In genomic region chr2:19919190-19919589, GRCm38 (mm10) we compare ENCODE assay signal across 8 mouse cellular contexts. TPM values are rescaled to one million over a fixed set of nuclear protein-coding genes. Genes with fewer than 3 reads are reported as not detected.
DNase-seq lines count a peak whose midpoint lies in the region; ATAC-seq and TF ChIP-seq lines count a peak whose summit lies in the region.

No protein-coding gene starts in this region.

- H3K36me3 ChIP-seq in kidney, embryonic 16.5 days (ENCODE audit: insufficient read depth, low read length) = no peaks in the 10 kb centered on the region
- H3K36me3 ChIP-seq in G1E (replicated peaks) = no peaks in the 10 kb centered on the region
- H3K36me3 ChIP-seq in lung, embryonic 14.5 days (ENCODE audit: insufficient read depth) = no peaks in the 10 kb centered on the region

- peak; percentile 51 for DNase-seq in kidney, adult 18-20 months
- DNase-seq in G1E (ENCODE audit: low spot score) = peak; percentile 8
- DNase-seq in c-Kit-negative CD71-positive TER-119-positive erythroid progenitor cells, embryonic 14.5 days (ENCODE audit: low read depth, low spot score) = peak; percentile 8
- DNase-seq in heart, postnatal 14 days = peak; percentile 68 to 75
- peak; percentile 84 for DNase-seq in lung, embryonic 14.5 days
- peak; percentile 79 for DNase-seq in testis, postnatal 10 days (ENCODE audit: low spot score)
- no peak for DNase-seq in frontal cortex, postnatal 25 days (ENCODE audit: low spot score in 2 of 2)

- intact Hi-C loops in heart, postnatal 14 days (cut with DNase I) = loop anchor here (5.0 to 10.0 kb wide), 3 partner anchors 202 to 504 kb away; no protein-coding TSS in a partner anchor

- H3K27ac ChIP-seq in kidney, embryonic 16.5 days (ENCODE audit: low read length) = no peak overlapping the region
- no peak overlapping the region for H3K27ac ChIP-seq in lung, embryonic 14.5 days (ENCODE audit: low read depth)

- 27% methylated on average over 6 of the region's 6 CpGs for WGBS in kidney, embryonic 16.5 days
- WGBS in lung, embryonic 14.5 days = 18% methylated on average over 6 of the region's 6 CpGs

- no peak overlapping the region for H3K4me2 ChIP-seq in kidney, embryonic 16.5 days (replicated peaks; ENCODE audit: low read depth, low read length)
- H3K4me2 ChIP-seq in lung, embryonic 14.5 days = no peak overlapping the region

- H3K4me1 ChIP-seq in kidney, embryonic 16.5 days (ENCODE audit: insufficient read depth, low read length) = no peaks in the 10 kb centered on the region
- no peaks in the 10 kb centered on the region for H3K4me1 ChIP-seq in G1E (ENCODE audit: insufficient read depth, low read depth, low read length)
- H3K4me1 ChIP-seq in lung, embryonic 14.5 days (ENCODE audit: insufficient read depth) = no peaks in the 10 kb centered on the region

- no peaks in the 10 kb centered on the region for H3K27me3 ChIP-seq in kidney, embryonic 16.5 days (ENCODE audit: insufficient read depth, low read length)
- H3K27me3 ChIP-seq in G1E (ENCODE audit: insufficient read depth, low read length) = no peaks in the 10 kb centered on the region
- no peaks in the 10 kb centered on the region for H3K27me3 ChIP-seq in lung, embryonic 14.5 days (ENCODE audit: insufficient read depth, low read length)

- TF ChIP-seq CTCF in G1E (IDR thresholded peaks at IDR 0.05; ENCODE audit: low read depth, low read length) = peak; percentile 46; the same call in 1 of the 2 replicates
- TF ChIP-seq CTCF in lung, embryonic 14.5 days (IDR thresholded peaks at IDR 0.05; ENCODE audit: low read depth) = peak; percentile 91

- no peak overlapping the region for H3K4me3 ChIP-seq in kidney, embryonic 16.5 days (ENCODE audit: low read length)
- H3K4me3 ChIP-seq in G1E (ENCODE audit: low read depth, low read length) = no peak overlapping the region
- no peak overlapping the region for H3K4me3 ChIP-seq in lung, embryonic 14.5 days (ENCODE audit: low read depth, low read length)

- no peak overlapping the region for H3K9ac ChIP-seq in kidney, embryonic 16.5 days (replicated peaks; ENCODE audit: low read length)
- no peak overlapping the region for H3K9ac ChIP-seq in lung, embryonic 14.5 days

- no peak; the same call in 1 of the 2 replicates for ATAC-seq in kidney, embryonic 16.5 days (ENCODE audit: low FRiP score, low TSS enrichment)
- ATAC-seq in G1E (ENCODE audit: extremely low read depth, insufficient number of reproducible peaks, low FRiP score, poor library complexity, severe bottlenecking) = no peak
- ATAC-seq in lung, embryonic 14.5 days (ENCODE audit: insufficient read depth) = peak; percentile 52; the same call in 1 of the 2 replicates

- no peaks in the 10 kb centered on the region for H3K9me3 ChIP-seq in kidney, embryonic 16.5 days (ENCODE audit: low read length)
- H3K9me3 ChIP-seq in G1E (replicated peaks) = no peaks in the 10 kb centered on the region
- H3K9me3 ChIP-seq in lung, embryonic 14.5 days (ENCODE audit: low read depth, low read length) = no peaks in the 10 kb centered on the region

RNA-seq across cellular contexts. Expression of gene Etl4, which starts 9.6 kb away (rescaled TPM):
- 56.8 and 79.2 TPM in 2 replicates for polyA plus RNA-seq in kidney, embryonic 16.5 days (2015; fragmentation: Nextera tagmentation; extraction: Ambion mirVana)
- total RNA-seq in G1E (2014; fragmentation: Nextera tagmentation) = not detected in 2 replicates
- total RNA-seq in G1E (2017) = 0.17 and 0.44 TPM in 2 replicates
- polyA plus RNA-seq in G1E (2012) = not detected in 2 replicates
- total RNA-seq in heart, postnatal 14 days (2021) = 10 to 100 TPM; 44.5 to 47.0 TPM
- polyA plus RNA-seq in lung, embryonic 14.5 days (2014; fragmentation: Nextera tagmentation; extraction: Ambion mirVana) = 33.4 and 34.7 TPM in 2 replicates

Comparison
In these comparisons a context has a peak if more than half of its experiments do, and no peak if none do; other contexts are left out.
1. DNase-seq: peak in kidney, adult 18-20 months (single experiment), G1E (single experiment), c-Kit-negative CD71-positive TER-119-positive erythroid progenitor cells, embryonic 14.5 days (single experiment), heart, postnatal 14 days (2 of 2), lung, embryonic 14.5 days (single experiment) and testis, postnatal 10 days (single experiment); none in frontal cortex, postnatal 25 days (0 of 2).
2. RNA of gene Etl4, which starts 9.6 kb away (polyA plus RNA-seq): 56.8 to 79.2 TPM in kidney, embryonic 16.5 days and 33.4 to 34.7 TPM in lung, embryonic 14.5 days; not detected in G1E; every median in the first group is over 10 times any median in the second.